8 mouse cellular contexts compared by ENCODE assay signal in the genomic region with DNA sequence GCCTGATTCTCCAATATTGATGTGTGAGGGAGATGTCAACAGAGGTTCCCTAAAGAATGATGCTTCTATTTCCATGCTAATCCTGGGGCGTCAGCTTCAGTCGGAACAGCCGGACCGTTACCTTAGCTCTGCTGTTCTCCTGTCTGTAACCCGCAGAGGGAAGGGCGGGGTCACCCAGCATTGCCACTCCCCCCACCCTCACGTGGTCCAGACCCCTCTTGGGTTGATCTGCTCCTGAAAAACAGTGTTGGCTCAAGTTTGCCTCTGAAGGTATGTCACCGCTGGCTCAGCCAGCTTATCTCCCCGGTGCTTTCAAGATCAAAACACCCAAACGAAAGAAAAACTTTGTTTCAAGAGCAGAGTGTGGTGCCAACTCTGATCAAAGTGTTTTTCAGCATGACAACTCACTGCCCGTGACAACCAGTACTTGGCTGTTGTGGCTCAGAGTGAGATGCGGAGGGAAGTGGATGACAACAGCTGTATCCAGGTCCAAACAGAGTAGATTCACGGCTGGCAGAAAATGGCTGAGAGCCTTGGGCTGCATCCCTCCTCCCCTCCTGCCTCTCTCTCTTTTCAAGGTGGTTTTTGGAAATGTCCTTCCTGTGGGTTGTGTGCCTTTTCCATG.
A peak's percentile ranks its signal among the peaks of the same experiment; 100 is the strongest.
DNase-seq lines count a peak whose midpoint lies in the region; ATAC-seq and TF ChIP-seq lines count a peak whose summit lies in the region.

No protein-coding gene starts in this region.

- H3K27me3 ChIP-seq in heart, embryonic 10.5 days (ENCODE audit: insufficient read depth, poor library complexity, severe bottlenecking), result peaks cover 34% of the 10 kb centered on the region
- peaks cover 3% of the 10 kb centered on the region for H3K27me3 ChIP-seq in lung, postnatal 0 days (replicated peaks; ENCODE audit: insufficient read depth, low read length)

- no peak overlapping the region for H3K9ac ChIP-seq in lung, postnatal 0 days (replicated peaks; ENCODE audit: low read depth)

- WGBS in heart, embryonic 10.5 days, result 6% methylated on average over 13 of the region's 13 CpGs
- WGBS in lung, postnatal 0 days, result 10% methylated on average over 13 of the region's 13 CpGs

- H3K4me1 ChIP-seq in heart, embryonic 10.5 days, result peaks cover 64% of the 10 kb centered on the region
- peaks cover 4% of the 10 kb centered on the region; the same call in 1 of the 2 replicates for H3K4me1 ChIP-seq in lung, postnatal 0 days (ENCODE audit: insufficient read depth, low read depth, low read length)

- H3K4me2 ChIP-seq in lung, postnatal 0 days (replicated peaks; ENCODE audit: low read depth, low read length), result peak overlapping the region; percentile 29; the same call in 1 of the 2 replicates

- DNase-seq in heart, embryonic 10.5 days (ENCODE audit: low spot score), result no peak
- no peak for DNase-seq in heart, adult 9 months (ENCODE audit: low spot score in 2 of 2)
- peak; percentile 55 to 79 for DNase-seq in adrenal gland, postnatal 36 days
- peak; percentile 80 for DNase-seq in induced T-regulatory cell, adult 2 months (ENCODE audit: low read depth)
- peak; percentile 37 for DNase-seq in lung, postnatal 0 days (ENCODE audit: low spot score)
- DNase-seq in spleen, postnatal 10 days (ENCODE audit: low spot score in 2 of 2), result peak; percentile 33 to 70
- no peak for DNase-seq in gastrocnemius, postnatal 4 days (ENCODE audit: low spot score in 2 of 2)
- DNase-seq in layer of hippocampus, postnatal 10 days (ENCODE audit: low spot score in 2 of 2), result no peak

- peak overlapping the region; percentile 39 for H3K4me3 ChIP-seq in heart, embryonic 10.5 days
- H3K4me3 ChIP-seq in lung, postnatal 0 days (ENCODE audit: low read depth, low read length), result peak overlapping the region; percentile 14; the same call in 1 of the 2 replicates

- no peak for TF ChIP-seq EP300 in lung, postnatal 0 days (IDR thresholded peaks at IDR 0.05)

- ATAC-seq in lung, postnatal 0 days, result peak; percentile 57

- no peaks in the 10 kb centered on the region for H3K9me3 ChIP-seq in heart, embryonic 10.5 days
- H3K9me3 ChIP-seq in lung, postnatal 0 days (ENCODE audit: low read length), result no peaks in the 10 kb centered on the region

- peak overlapping the region; percentile 62; the same call in 1 of the 2 replicates for H3K27ac ChIP-seq in heart, embryonic 10.5 days
- no peak overlapping the region for H3K27ac ChIP-seq in lung, postnatal 0 days (ENCODE audit: low read length)

- H3K36me3 ChIP-seq in heart, embryonic 10.5 days, result no peaks in the 10 kb centered on the region
- H3K36me3 ChIP-seq in lung, postnatal 0 days (ENCODE audit: insufficient read depth, low read length), result no peaks in the 10 kb centered on the region

- TF ChIP-seq CTCF in lung, postnatal 0 days (IDR thresholded peaks at IDR 0.05), result no peak

Comparison
In these comparisons a context has a peak if more than half of its experiments do, and no peak if none do; other contexts are left out.
1. DNase-seq: peak in adrenal gland, postnatal 36 days (2 of 2), induced T-regulatory cell, adult 2 months (single experiment), lung, postnatal 0 days (single experiment) and spleen, postnatal 10 days (2 of 2); none in heart, embryonic 10.5 days (single experiment), heart, adult 9 months (0 of 2), gastrocnemius, postnatal 4 days (0 of 2) and layer of hippocampus, postnatal 10 days (0 of 2).